Mouse (Mus musculus) CD8-positive naive resting alpha-beta T cell, adult 2 months (primary cell): Measurements from ENCODE around the gene Utrn.

ENCODE experiments used
- DNase-seq, 2 experiments: peaks; one replicate each; pipeline ENCODE4 v3.0.0; 2022; ENCODE audit warnings: low read depth in 2 of 2, low spot score in 2 of 2

Utrn gene

GRCm38 (mm10) chr10:12841497-12841896 lies 27.7 kb downstream of the Utrn start:
- peak in 1 of 2 experiments; percentile 8 for DNase-seq

GRCm38 (mm10) chr10:12837636-12838035 lies 31.5 kb downstream of the Utrn start:
- DNase-seq, result no peak

DNA sequence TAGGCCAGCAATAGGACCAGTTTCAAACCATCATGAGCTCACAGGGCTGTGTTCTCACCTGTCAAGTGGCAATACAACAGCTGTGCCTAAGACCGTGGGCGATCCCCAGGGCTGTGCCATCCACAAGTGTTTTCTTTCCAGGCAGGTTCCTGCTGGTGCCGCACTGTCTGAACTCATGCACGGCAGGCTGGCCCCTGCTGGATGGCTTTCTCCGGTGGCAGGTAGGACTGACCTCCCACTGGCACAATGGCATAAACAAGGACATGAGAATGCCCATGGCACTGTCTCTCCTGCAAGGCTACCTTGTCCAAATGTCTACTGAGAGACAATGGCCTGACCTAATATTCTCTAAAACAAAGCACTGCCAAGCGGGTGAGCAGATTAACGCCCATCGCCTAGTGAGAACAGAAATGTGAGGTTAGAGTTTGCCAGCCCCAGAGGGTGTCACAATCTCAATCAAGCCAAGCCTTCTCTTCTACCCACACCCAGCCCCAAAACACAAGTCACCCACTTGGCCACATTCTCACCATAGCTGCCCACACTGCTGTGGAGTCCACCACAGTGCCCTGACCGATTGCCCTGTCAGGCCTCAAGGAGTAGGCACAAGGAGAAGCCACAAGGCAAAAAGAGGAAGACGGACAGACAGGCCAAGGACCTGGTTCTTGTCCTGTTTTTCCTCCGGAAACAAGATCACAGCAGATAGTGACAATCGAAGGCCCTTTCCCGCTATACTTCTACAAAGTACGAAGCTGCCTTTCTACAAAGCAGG lies 32.9 kb downstream of the Utrn start:
- no peak for DNase-seq

DNA sequence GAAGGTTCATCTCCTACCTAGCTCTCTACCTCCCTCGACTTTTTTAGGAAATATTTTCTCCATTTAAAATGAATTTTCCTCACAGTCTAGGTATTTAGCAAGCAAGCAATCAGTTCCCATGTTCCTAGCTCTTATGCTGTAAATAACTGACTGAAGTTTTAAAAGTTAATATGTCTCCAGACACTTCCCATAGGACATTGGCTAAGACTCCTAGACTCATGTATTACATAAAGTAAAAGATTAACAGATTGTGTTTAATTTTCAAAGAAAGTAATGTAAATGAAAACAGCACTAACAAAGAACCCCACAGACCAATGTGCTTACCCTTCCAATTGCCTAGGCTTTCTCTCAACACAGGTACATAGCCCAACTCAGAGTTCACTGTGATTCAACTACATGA lies 35.0 kb downstream of the Utrn start:
- DNase-seq, result no peak

- DNase-seq, result no peak
Measured at GRCm38 (mm10) chr10:12832163-12832562, 37.0 kb downstream of the Utrn start.

DNA sequence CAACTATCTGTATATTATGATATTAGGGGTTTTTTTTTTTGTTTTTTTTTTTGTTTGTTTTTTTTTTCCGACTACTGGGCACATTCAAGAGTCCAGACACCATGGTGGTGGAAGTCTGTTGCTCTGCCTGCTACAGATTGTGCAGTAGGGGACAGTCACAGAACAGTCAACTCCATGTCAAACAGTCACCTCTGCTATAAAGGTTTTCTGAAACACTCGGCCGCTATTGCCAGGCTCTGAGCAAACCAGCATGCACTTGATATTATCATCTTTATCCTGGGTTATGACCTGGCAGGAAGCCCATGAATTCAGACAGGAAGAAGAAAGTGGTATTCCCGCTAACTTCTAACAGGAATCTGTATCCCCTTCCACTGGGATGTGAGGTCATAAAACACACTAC lies 41.4 kb downstream of the Utrn start:
- DNase-seq, result no peak

DNA sequence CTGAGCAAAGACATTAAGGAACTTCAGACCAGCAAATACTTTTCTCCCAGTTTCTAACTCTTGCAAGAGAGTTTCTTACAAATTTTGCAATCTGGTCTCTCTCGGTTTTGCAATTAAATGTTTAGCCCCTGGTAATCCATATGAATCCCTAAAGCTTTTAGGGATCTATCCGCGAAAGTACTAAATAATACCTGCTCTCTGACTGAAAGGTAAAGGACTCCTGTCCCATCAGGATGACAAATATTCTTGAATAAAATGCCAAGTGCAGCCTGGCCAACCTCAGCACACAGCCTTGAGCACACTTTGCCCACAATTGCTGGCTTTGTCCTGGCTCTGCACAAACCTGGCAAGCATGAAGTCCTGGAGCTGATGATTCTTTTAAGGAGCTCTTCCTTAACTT lies 41.9 kb downstream of the Utrn start:
- no peak for DNase-seq

- DNase-seq, result no peak
Measured at GRCm38 (mm10) chr10:12826760-12827281, 42.3 kb downstream of the Utrn start.

GRCm38 (mm10) chr10:12824386-12824785 lies 44.8 kb downstream of the Utrn start:
- DNase-seq, result no peak

- DNase-seq, result peak; percentile 61
Measured at GRCm38 (mm10) chr10:12823437-12824219, 45.5 kb downstream of the Utrn start.

- DNase-seq, result no peak
Measured at GRCm38 (mm10) chr10:12820978-12821735, 48.0 kb downstream of the Utrn start.

- no peak for DNase-seq
Measured at GRCm38 (mm10) chr10:12817409-12817808, 51.8 kb downstream of the Utrn start.

GRCm38 (mm10) chr10:12816530-12816929 lies 52.6 kb downstream of the Utrn start:
- DNase-seq, result no peak

DNA sequence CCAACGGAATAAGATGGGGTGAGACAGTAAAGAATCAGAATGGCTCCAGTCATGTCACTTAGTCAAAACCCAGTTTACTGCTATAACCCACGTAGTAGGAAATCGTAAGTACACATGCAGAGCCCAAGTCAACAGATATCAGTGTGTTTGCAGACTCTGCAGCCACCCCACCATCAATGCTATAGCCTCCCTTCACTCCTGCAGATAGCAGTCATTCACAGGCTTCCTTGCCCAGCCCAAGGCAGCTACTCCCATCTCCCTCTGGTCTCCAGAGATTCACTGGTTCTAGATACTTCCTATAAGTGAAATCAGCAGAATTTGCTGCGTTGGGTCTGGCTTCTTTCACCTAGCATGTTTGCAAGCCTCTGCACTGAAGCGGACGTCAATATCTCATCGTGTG lies 54.8 kb downstream of the Utrn start:
- no peak for DNase-seq

DNA sequence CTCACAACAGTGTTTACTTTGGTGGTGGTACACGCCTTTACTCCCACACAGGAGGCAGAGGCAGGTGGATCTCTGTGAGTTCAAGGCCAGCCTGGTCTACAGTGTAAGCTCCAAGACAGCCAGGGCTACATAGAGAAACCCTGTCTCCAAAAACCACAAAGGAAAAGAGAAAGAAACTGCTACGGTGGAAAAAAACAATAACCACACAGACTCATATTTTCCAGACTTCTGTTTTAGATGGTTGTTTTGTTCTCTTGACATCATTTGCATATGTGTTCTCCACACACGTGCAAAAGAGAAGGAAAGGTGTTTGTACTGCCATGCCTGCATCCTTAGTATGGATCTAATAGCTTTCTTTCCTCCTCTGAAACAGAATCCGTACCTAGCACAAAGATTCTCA lies 55.3 kb downstream of the Utrn start:
- DNase-seq, result no peak

DNA sequence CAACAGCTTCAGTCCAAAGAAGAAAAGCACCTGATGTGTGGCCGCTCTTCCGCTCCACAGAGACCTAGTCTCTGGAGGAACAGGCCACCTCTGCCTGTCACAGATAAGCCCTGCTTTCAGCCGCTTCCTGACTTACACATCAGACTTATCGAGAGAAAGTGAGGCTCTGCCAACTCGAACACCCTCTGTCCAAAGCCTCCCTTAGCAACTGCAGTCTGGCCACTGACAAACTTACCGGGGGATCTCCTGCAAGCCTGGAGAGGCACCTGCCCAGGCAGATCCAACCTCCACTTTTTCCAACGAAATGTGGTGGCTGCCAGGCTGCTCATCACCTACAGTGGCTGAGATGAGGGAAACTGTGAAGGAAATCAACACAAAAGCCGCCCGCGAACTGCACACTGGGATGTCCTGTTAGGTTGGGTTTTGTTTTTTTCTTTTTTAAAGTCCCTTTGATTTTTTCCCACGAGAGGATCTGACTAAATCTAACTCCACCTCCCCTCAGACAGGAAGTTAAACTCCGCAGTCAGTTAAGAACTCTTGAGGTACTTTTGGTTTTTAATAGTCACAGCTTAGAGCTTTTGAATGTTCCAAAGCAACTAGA lies 55.9 kb downstream of the Utrn start:
- peak; percentile 72 to 79 for DNase-seq

DNA sequence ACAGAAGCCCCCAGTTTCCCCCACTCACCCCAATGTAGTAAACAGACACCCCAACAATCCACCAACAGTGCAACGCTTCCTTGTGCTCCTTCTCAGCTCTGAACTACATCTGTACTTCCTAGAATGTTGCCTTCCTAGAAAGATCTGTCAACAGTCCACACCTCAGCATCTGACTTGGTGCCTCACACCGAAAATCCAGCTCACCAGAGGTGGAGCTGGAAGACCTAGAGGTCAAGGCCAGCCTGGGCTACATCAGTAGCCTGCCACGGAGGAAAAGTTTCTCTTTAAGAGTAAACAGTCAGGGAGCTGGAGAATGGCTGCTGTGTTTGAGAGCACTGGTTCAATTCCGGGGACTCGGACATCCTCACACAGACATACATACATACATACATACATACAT lies 56.5 kb downstream of the Utrn start:
- no peak for DNase-seq

GRCm38 (mm10) chr10:12810816-12811215 lies 58.3 kb downstream of the Utrn start:
- no peak for DNase-seq

- no peak for DNase-seq
Measured at GRCm38 (mm10) chr10:12809702-12810101, 59.5 kb downstream of the Utrn start.

- no peak for DNase-seq
Measured at GRCm38 (mm10) chr10:12808467-12808866, 60.7 kb downstream of the Utrn start.

- DNase-seq, result no peak
Measured at GRCm38 (mm10) chr10:12807706-12808105, 61.5 kb downstream of the Utrn start.
